Mouse (Mus musculus) heart, postnatal 14 days (tissue): ENCODE data around the gene Mapk12. TPM values are rescaled to one million over a fixed set of nuclear protein-coding genes. Genes with fewer than 3 reads are reported as not detected.

ENCODE experiments used
- DNase-seq, 2 experiments: peaks; one replicate each; pipeline ENCODE4 v3.0.0; 2021 to 2022
- intact Hi-C: fragments of 180-260 bp; cut with DNase I; formaldehyde crosslinking; loops from one replicate; pipeline ENCODE4 v1.15.1; 2025
- total RNA-seq, 2 experiments: library from RNA; stranded (reverse); gene quantifications; 2 replicates each; pipeline ENCODE4 v1.2.3; 2021

The Mapk12 gene
- total RNA-seq, 2 experiments from 2014 or later, result 16.8 to 18.7 TPM

GRCm38 (mm10) chr15:89143134-89143533, 2.6 kb upstream of the Mapk12 start:
- no peak for DNase-seq
- intact Hi-C loops, result no loop called here

- no peak for DNase-seq
- intact Hi-C loops, result no loop called here
These were observed 1.4 kb upstream of the Mapk12 start for GRCm38 (mm10) chr15:89141905-89142304.

GRCm38 (mm10) chr15:89141443-89141842, 940 bp upstream of the Mapk12 start:
- intact Hi-C loops, result no loop called here
- DNase-seq, result no peak

- intact Hi-C loops, result no loop called here
- peak; percentile 51 to 64 for DNase-seq
These were observed 350 bp downstream of the Mapk12 start for GRCm38 (mm10) chr15:89140048-89140658.

GRCm38 (mm10) chr15:89138531-89138930, 2.0 kb downstream of the Mapk12 start:
- intact Hi-C loops, result no loop called here
- no peak for DNase-seq

GRCm38 (mm10) chr15:89138046-89138405, 2.5 kb downstream of the Mapk12 start:
- DNase-seq, result no peak
- intact Hi-C loops, result no loop called here

- intact Hi-C loops, result no loop called here
- DNase-seq, result no peak
These were observed 3.0 kb downstream of the Mapk12 start for GRCm38 (mm10) chr15:89137378-89138045.

GRCm38 (mm10) chr15:89136461-89137155, 3.9 kb downstream of the Mapk12 start:
- DNase-seq, result no peak
- intact Hi-C loops, result no loop called here

GRCm38 (mm10) chr15:89131316-89131715, 9.2 kb downstream of the Mapk12 start:
- intact Hi-C loops, result no loop called here
- DNase-seq, result no peak

GRCm38 (mm10) chr15:89130245-89130644, 10.3 kb downstream of the Mapk12 start:
- intact Hi-C loops, result no loop called here
- DNase-seq, result no peak

- intact Hi-C loops, result loop anchor here (5.0 to 10.0 kb wide), 2 partner anchors 84 to 226 kb away; partner anchors contain the start of genes Lmf2, Ncaph2 and Ppp6r2
- peak; percentile 85 for DNase-seq
These were observed 11.8 kb downstream of the Mapk12 start, which contains the start of gene Hdac10 for GRCm38 (mm10) chr15:89128382-89129350. Gene Hdac10 (minus strand): TSS chr15:89128700.

- intact Hi-C loops, result loop anchor here (5.0 to 10.0 kb wide), 2 partner anchors 85 to 227 kb away; partner anchors contain the start of genes Lmf2, Ncaph2 and Ppp6r2
- DNase-seq, result no peak
These were observed 13.1 kb downstream of the Mapk12 start for GRCm38 (mm10) chr15:89127364-89127940.

GRCm38 (mm10) chr15:89126622-89127021, 13.9 kb downstream of the Mapk12 start:
- DNase-seq, result no peak
- intact Hi-C loops, result loop anchor here (5.0 to 10.0 kb wide), 2 partner anchors 86 to 228 kb away; partner anchors contain the start of genes Lmf2, Ncaph2 and Ppp6r2

GRCm38 (mm10) chr15:89125351-89125750, 15.2 kb downstream of the Mapk12 start:
- intact Hi-C loops, result loop anchor here (5.0 to 10.0 kb wide), 2 partner anchors 87 to 229 kb away; partner anchors contain the start of genes Lmf2, Ncaph2 and Ppp6r2
- no peak for DNase-seq

GRCm38 (mm10) chr15:89124312-89124711, 16.2 kb downstream of the Mapk12 start:
- intact Hi-C loops, result loop anchor here (10.0 kb wide), 1 partner anchor 230 kb away; the partner anchor contains the start of genes Lmf2 and Ncaph2
- no peak for DNase-seq

GRCm38 (mm10) chr15:89123595-89123994, 16.9 kb downstream of the Mapk12 start:
- intact Hi-C loops, result loop anchor here (10.0 kb wide), 1 partner anchor 231 kb away; the partner anchor contains the start of genes Lmf2 and Ncaph2
- no peak for DNase-seq

GRCm38 (mm10) chr15:89122649-89123366, 17.7 kb downstream of the Mapk12 start, which contains the start of gene Tubgcp6:
Gene Tubgcp6 (minus strand): TSS chr15:89123112.
- intact Hi-C loops, result loop anchor here (10.0 kb wide), 1 partner anchor 232 kb away; the partner anchor contains the start of genes Lmf2 and Ncaph2
- DNase-seq, result peak; percentile 94 to 97

- DNase-seq, result no peak
- intact Hi-C loops, result no loop called here
These were observed 22.5 kb downstream of the Mapk12 start for GRCm38 (mm10) chr15:89118007-89118406.
